Comparison of ENCODE assay signal across 8 mouse cellular contexts in genomic region chr4:127027228-127028190, GRCm38 (mm10). TPM values are rescaled to one million over a fixed set of nuclear protein-coding genes. Genes with fewer than 3 reads are reported as not detected.
DNase-seq lines count a peak whose midpoint lies in the region; ATAC-seq and TF ChIP-seq lines count a peak whose summit lies in the region.

No protein-coding gene starts in this region.

- H3K4me2 ChIP-seq in midbrain, embryonic 15.5 days, result no peak overlapping the region
- no peak overlapping the region for H3K4me2 ChIP-seq in intestine, postnatal 0 days (replicated peaks; ENCODE audit: low read depth)

- no peak overlapping the region for H3K27ac ChIP-seq in midbrain, embryonic 10.5 days (replicated peaks)
- no peak overlapping the region for H3K27ac ChIP-seq in midbrain, embryonic 15.5 days
- H3K27ac ChIP-seq in intestine, postnatal 0 days (ENCODE audit: low read depth, low read length), result peak overlapping the region; percentile 36; the same call in 1 of the 2 replicates

- WGBS in midbrain, embryonic 10.5 days, result 87% methylated on average over 4 of the region's 4 CpGs
- 64% methylated on average over 4 of the region's 4 CpGs for WGBS in midbrain, embryonic 15.5 days
- 63% methylated on average over 4 of the region's 4 CpGs for WGBS in intestine, postnatal 0 days

- peaks cover 100% of the 10 kb centered on the region for H3K36me3 ChIP-seq in midbrain, embryonic 10.5 days
- peaks cover 57% of the 10 kb centered on the region for H3K36me3 ChIP-seq in midbrain, embryonic 15.5 days (replicated peaks)
- H3K36me3 ChIP-seq in intestine, postnatal 0 days (ENCODE audit: control insufficient read depth, insufficient read depth), result peaks cover 68% of the 10 kb centered on the region

- H3K9me3 ChIP-seq in midbrain, embryonic 10.5 days (replicated peaks), result no peaks in the 10 kb centered on the region
- H3K9me3 ChIP-seq in midbrain, embryonic 15.5 days, result no peaks in the 10 kb centered on the region
- no peaks in the 10 kb centered on the region for H3K9me3 ChIP-seq in intestine, postnatal 0 days (ENCODE audit: control insufficient read depth)

- peak; percentile 25 for DNase-seq in cerebellum, adult 11-12 months
- no peak for DNase-seq in cerebellum, adult 11 months
- peak; percentile 43 for DNase-seq in midbrain, embryonic 10.5 days (ENCODE audit: low spot score)
- peak; percentile 40 for DNase-seq in c-Kit-positive CD71-positive TER-119-positive erythroid progenitor cells, embryonic 14.5 days (ENCODE audit: low spot score)
- no peak for DNase-seq in spleen, postnatal 14 days (ENCODE audit: low spot score in 2 of 2)

- no peak overlapping the region for H3K9ac ChIP-seq in midbrain, embryonic 15.5 days
- H3K9ac ChIP-seq in intestine, postnatal 0 days (ENCODE audit: low read depth, low read length), result no peak overlapping the region

- peak; percentile 77 for TF ChIP-seq CTCF in intestine, postnatal 0 days (IDR thresholded peaks at IDR 0.05; ENCODE audit: low read depth)

- no peak overlapping the region for H3K4me3 ChIP-seq in midbrain, embryonic 10.5 days
- no peak overlapping the region for H3K4me3 ChIP-seq in midbrain, embryonic 15.5 days
- no peak overlapping the region for H3K4me3 ChIP-seq in intestine, postnatal 0 days (ENCODE audit: low read depth, low read length)

- ATAC-seq in midbrain, embryonic 15.5 days (replicated peaks), result no peak
- ATAC-seq in intestine, postnatal 0 days, result 0 out of 2 replicates have a peak, but pooled peaks have one; percentile 50
- peak; percentile 43 for ATAC-seq in megakaryocyte, adult 5-6 weeks (ENCODE audit: poor library complexity, severe bottlenecking)

- H3K27me3 ChIP-seq in midbrain, embryonic 10.5 days (ENCODE audit: low read depth, poor library complexity, severe bottlenecking), result no peaks in the 10 kb centered on the region
- H3K27me3 ChIP-seq in midbrain, embryonic 15.5 days (replicated peaks), result no peaks in the 10 kb centered on the region
- no peaks in the 10 kb centered on the region for H3K27me3 ChIP-seq in intestine, postnatal 0 days (replicated peaks; ENCODE audit: control insufficient read depth, insufficient read depth, low read length)

- H3K4me1 ChIP-seq in midbrain, embryonic 10.5 days, result peaks cover 29% of the 10 kb centered on the region
- H3K4me1 ChIP-seq in midbrain, embryonic 15.5 days, result peaks cover 43% of the 10 kb centered on the region
- 0 out of 2 replicates have a peak, but pooled peaks cover 3% of the 10 kb centered on the region for H3K4me1 ChIP-seq in intestine, postnatal 0 days (replicated peaks; ENCODE audit: control insufficient read depth, insufficient read depth, low read length)

RNA-seq across cellular contexts. Expression of gene Sfpq, which starts 6.4 kb away (rescaled TPM):
- polyA plus RNA-seq in midbrain, embryonic 10.5 days (2016; fragmentation: Nextera tagmentation; extraction: Ambion mirVana), result 108 and 110 TPM in 2 replicates
- polyA plus RNA-seq in midbrain, embryonic 15.5 days (2015; fragmentation: Nextera tagmentation; extraction: Ambion mirVana), result 70.6 and 77.3 TPM in 2 replicates
- 56.3 and 59.0 TPM in 2 replicates for polyA plus RNA-seq in intestine, postnatal 0 days (2015; fragmentation: Nextera tagmentation; extraction: Ambion mirVana)
- total RNA-seq in megakaryocyte, adult 5-6 weeks (2015), result 311 and 315 TPM in 2 replicates
- 566 and 688 TPM in 2 replicates for total RNA-seq in megakaryocyte, adult 5-6 weeks (2017)

RNA-seq across cellular contexts. Expression of gene Zmym1, which starts 33.4 kb away (rescaled TPM):
- polyA plus RNA-seq in midbrain, embryonic 10.5 days (2016; fragmentation: Nextera tagmentation; extraction: Ambion mirVana), result 34.7 and 38.5 TPM in 2 replicates
- 25.3 and 28.3 TPM in 2 replicates for polyA plus RNA-seq in midbrain, embryonic 15.5 days (2015; fragmentation: Nextera tagmentation; extraction: Ambion mirVana)
- polyA plus RNA-seq in intestine, postnatal 0 days (2015; fragmentation: Nextera tagmentation; extraction: Ambion mirVana), result 6.4 and 6.5 TPM in 2 replicates
- 7.3 and 11.9 TPM in 2 replicates for total RNA-seq in megakaryocyte, adult 5-6 weeks (2015)
- total RNA-seq in megakaryocyte, adult 5-6 weeks (2017), result 8.7 and 9.7 TPM in 2 replicates

RNA-seq across cellular contexts. Expression of gene Zmym6, which starts 49.7 kb away (rescaled TPM):
- polyA plus RNA-seq in midbrain, embryonic 10.5 days (2016; fragmentation: Nextera tagmentation; extraction: Ambion mirVana), result 19.0 and 22.7 TPM in 2 replicates
- polyA plus RNA-seq in midbrain, embryonic 15.5 days (2015; fragmentation: Nextera tagmentation; extraction: Ambion mirVana), result 34.5 and 40.2 TPM in 2 replicates
- polyA plus RNA-seq in intestine, postnatal 0 days (2015; fragmentation: Nextera tagmentation; extraction: Ambion mirVana), result 5.0 and 7.0 TPM in 2 replicates
- total RNA-seq in megakaryocyte, adult 5-6 weeks (2015), result 5.2 and 6.8 TPM in 2 replicates
- total RNA-seq in megakaryocyte, adult 5-6 weeks (2017), result 8.1 and 9.1 TPM in 2 replicates

RNA-seq across cellular contexts. Expression of gene Zmym4, which starts 59.6 kb away (rescaled TPM):
- 25.1 and 27.2 TPM in 2 replicates for polyA plus RNA-seq in midbrain, embryonic 10.5 days (2016; fragmentation: Nextera tagmentation; extraction: Ambion mirVana)
- 28.8 and 31.5 TPM in 2 replicates for polyA plus RNA-seq in midbrain, embryonic 15.5 days (2015; fragmentation: Nextera tagmentation; extraction: Ambion mirVana)
- polyA plus RNA-seq in intestine, postnatal 0 days (2015; fragmentation: Nextera tagmentation; extraction: Ambion mirVana), result 6.0 and 7.1 TPM in 2 replicates
- total RNA-seq in megakaryocyte, adult 5-6 weeks (2015), result 14.8 and 26.5 TPM in 2 replicates
- 19.9 and 27.3 TPM in 2 replicates for total RNA-seq in megakaryocyte, adult 5-6 weeks (2017)

Comparison
In these comparisons a context has a peak if more than half of its experiments do, and no peak if none do; other contexts are left out.
1. DNase-seq: peak in cerebellum, adult 11-12 months (single experiment), midbrain, embryonic 10.5 days (single experiment) and c-Kit-positive CD71-positive TER-119-positive erythroid progenitor cells, embryonic 14.5 days (single experiment); none in cerebellum, adult 11 months (single experiment) and spleen, postnatal 14 days (0 of 2).